Mouse (Mus musculus) heart, embryonic 14.5 days (tissue): ENCODE results near the gene Gm28308. TPM values are rescaled to one million over a fixed set of nuclear protein-coding genes. Genes with fewer than 3 reads are reported as not detected.

Experiments
- ATAC-seq: fragments of 200-750 bp; cut with Nextera tagmentation; 2 replicates; pipeline ENCODE4 v1.8.0; 2017; ENCODE audit warnings: low read depth, moderate TSS enrichment; ENCODE audit not compliant: insufficient number of reproducible peaks, insufficient read depth, low FRiP score
- H3K27ac ChIP-seq, 2 experiments: fragments of 200-500 bp in 1 of 2; fragments of 300-500 bp in 1 of 2; sonication (generic) in 1 of 2; replicated peaks in 1 of 2; 2 replicates each; pipeline ENCODE4 v1.5.1; 2012 to 2014; ENCODE audit warnings: low read depth in 2 of 2, low read length in 2 of 2, control low read depth in 1 of 2, mild to moderate bottlenecking in 1 of 2, mixed read lengths in 1 of 2; ENCODE audit not compliant: control insufficient read depth in 1 of 2, insufficient read depth in 1 of 2
- H3K27me3 ChIP-seq: fragments of 300-500 bp; sonication (generic); 2 replicates; pipeline ENCODE4 v1.6.1; 2014; ENCODE audit warnings: mild to moderate bottlenecking, low read length, control low read depth; ENCODE audit not compliant: control insufficient read depth, insufficient read depth
- H3K36me3 ChIP-seq: fragments of 300-500 bp; sonication (generic); 2 replicates; pipeline ENCODE4 v1.6.1; 2014; ENCODE audit warnings: mild to moderate bottlenecking, control low read depth, low read length, mixed read lengths; ENCODE audit not compliant: control insufficient read depth, insufficient read depth
- H3K4me1 ChIP-seq, 2 experiments: fragments of 200-500 bp in 1 of 2; fragments of 300-500 bp in 1 of 2; sonication (generic) in 1 of 2; 2 replicates each; pipeline ENCODE4 v1.6.1; 2012 to 2014; ENCODE audit warnings: low read length in 2 of 2, control low read depth in 1 of 2, mixed read lengths in 1 of 2; ENCODE audit not compliant: control insufficient read depth in 2 of 2, insufficient read depth in 2 of 2
- H3K4me2 ChIP-seq: fragments of 300-500 bp; sonication (generic); 2 replicates; pipeline ENCODE4 v1.6.1; 2014; ENCODE audit warnings: mild to moderate bottlenecking, low read length
- H3K4me3 ChIP-seq, 2 experiments: fragments of 200-500 bp in 1 of 2; fragments of 300-500 bp in 1 of 2; sonication (generic) in 1 of 2; 2 replicates each; pipeline ENCODE4 v1.5.1; 2012 to 2014; ENCODE audit warnings: low read length in 2 of 2, mild to moderate bottlenecking in 2 of 2, control low read depth in 1 of 2, low read depth in 1 of 2, moderate library complexity in 1 of 2; ENCODE audit not compliant: control insufficient read depth in 1 of 2, insufficient read depth in 1 of 2
- H3K9ac ChIP-seq: fragments of 300-500 bp; sonication (generic); 2 replicates; pipeline ENCODE4 v1.6.1; 2014; ENCODE audit warnings: mild to moderate bottlenecking, low read length
- H3K9me3 ChIP-seq: fragments of 300-500 bp; sonication (generic); 2 replicates; pipeline ENCODE4 v1.6.1; 2016; ENCODE audit warnings: low read length, control low read depth; ENCODE audit not compliant: control insufficient read depth
- WGBS: fragments of 180-500 bp; shearing (Covaris S2); extraction: QIAGEN DNeasy Blood & Tissue Kit; methylation state at CpG from one replicate; pipeline ENCODE4 v1.1.7; 2014; 5-methylcytosine and 5-hydroxymethylcytosine counted together
- polyA plus RNA-seq: library from polyadenylated mRNA; unstranded; fragments of >200 nt; fragmentation: Nextera tagmentation; extraction: Ambion mirVana; gene quantifications from 2 replicates; pipeline ENCODE4 v1.2.1, GENCODE M21; 2014

The Gm28308 gene
- polyA plus RNA-seq, 1 experiment from 2014 or later: not detected

DNA sequence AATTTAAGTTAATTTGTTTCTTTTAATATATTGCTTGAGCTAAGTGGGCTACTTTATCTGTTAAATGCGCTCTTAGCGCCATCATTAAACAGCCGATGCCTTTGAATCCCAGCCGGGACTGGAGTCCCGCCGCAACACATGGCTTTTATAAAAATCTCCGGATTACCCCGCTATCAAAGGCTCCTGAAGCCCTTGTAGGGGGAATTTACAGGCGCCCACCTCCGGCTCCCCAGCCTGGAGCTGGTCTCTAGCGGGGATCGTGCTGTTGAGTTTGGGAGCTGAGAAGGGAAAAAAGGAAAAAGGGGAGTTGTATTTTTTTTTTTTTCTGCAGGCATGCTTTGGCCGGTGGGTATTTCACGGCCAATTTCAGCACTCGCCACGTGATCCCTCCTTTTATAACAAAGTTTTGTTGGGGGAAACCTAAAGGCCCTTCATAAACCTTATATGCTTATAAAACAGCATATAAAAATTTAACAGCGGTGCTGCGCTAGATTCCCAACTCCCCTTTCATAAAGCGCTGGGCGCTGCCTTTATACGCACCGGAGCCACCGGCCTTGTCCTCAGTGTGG lies 31.4 kb upstream of the Gm28308 start:
- H3K4me1 ChIP-seq: peaks cover 3 to 6% of the 10 kb centered on the region in 2 experiments; a peak in 2 of 4 replicates
- H3K9ac ChIP-seq: no peak overlapping the region
- no peaks in the 10 kb centered on the region for H3K36me3 ChIP-seq
- peak overlapping the region; percentile 33; the same call in 1 of the 2 replicates for H3K4me2 ChIP-seq
- H3K4me3 ChIP-seq: peak overlapping the region in 1 of 2 experiments; percentile 15; a peak in 1 of 4 replicates
- no peak for ATAC-seq
- no peak overlapping the region for H3K27ac ChIP-seq
- peaks cover 100% of the 10 kb centered on the region for H3K27me3 ChIP-seq
- H3K9me3 ChIP-seq: no peaks in the 10 kb centered on the region
- 2% methylated on average over 23 of the region's 23 CpGs for WGBS

DNA sequence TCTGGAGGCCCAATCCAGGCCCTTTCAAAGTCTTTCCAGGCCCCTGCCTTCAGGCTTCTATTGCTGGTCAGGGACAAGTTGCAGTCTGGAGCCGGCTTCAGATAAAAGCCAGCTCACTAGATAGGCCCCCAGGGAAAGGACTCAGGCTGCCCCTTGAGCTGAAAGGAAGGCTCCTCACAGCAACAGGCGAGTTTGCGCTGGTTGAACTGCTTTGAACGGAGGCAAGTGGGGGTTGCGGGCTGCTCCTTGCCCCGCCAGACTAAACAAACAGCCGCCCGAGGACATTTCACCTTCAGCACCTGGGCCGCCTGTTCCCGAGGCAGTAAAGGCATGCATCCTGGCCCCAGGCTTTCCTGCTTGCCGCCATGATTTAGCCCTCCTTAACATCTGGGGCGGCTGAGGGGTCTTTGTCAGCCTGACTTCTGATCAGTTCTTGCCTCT lies 30.6 kb upstream of the Gm28308 start:
- H3K9ac ChIP-seq: no peak overlapping the region
- H3K27ac ChIP-seq: no peak overlapping the region
- ATAC-seq: no peak
- no peak overlapping the region for H3K4me2 ChIP-seq
- H3K4me3 ChIP-seq: no peak overlapping the region
- under 1% methylated on average over 12 of the region's 12 CpGs for WGBS
- H3K9me3 ChIP-seq: no peaks in the 10 kb centered on the region
- H3K4me1 ChIP-seq: peaks cover 3 to 6% of the 10 kb centered on the region in 2 experiments; a peak in 2 of 4 replicates
- H3K27me3 ChIP-seq: peaks cover 99% of the 10 kb centered on the region
- H3K36me3 ChIP-seq: no peaks in the 10 kb centered on the region

DNA sequence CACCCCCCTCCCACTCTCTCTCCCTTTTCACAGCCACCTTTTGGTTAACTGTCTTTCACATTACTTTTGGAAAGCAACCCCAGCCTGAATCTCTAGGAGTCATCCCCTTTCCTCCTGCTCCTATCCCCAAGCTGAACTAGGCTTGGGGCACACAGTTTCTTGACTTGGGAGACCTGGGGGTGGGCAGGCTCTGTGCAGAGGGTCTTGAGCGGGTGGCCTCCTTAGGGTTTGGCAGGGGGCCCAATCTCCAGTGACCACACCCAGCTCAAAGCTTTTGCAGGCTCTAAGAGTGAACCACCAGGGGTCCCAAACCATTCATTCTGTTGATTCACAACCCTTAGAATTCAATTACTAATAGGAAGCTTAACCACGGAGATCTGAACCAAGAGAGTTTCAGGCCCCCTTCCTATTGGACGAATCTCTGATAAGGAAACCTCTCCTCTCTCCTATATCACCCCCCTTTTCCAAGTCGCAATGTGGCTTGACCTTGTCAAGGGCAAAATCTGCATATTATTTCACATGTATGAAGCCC lies 29.7 kb upstream of the Gm28308 start:
- Histone ChIP-seq H3K4me3 (no peak overlapping the region), H3K9me3 (no peaks in the 10 kb centered on the region), H3K36me3 (no peaks in the 10 kb centered on the region), H3K27ac (no peak overlapping the region), H3K4me1 (peaks cover 3 to 6% of the 10 kb centered on the region in 2 experiments; a peak in 2 of 4 replicates), H3K4me2 (no peak overlapping the region), H3K9ac (no peak overlapping the region), H3K27me3 (peaks cover 99% of the 10 kb centered on the region)
- ATAC-seq: no peak
- WGBS: 6% methylated on average over 4 of the region's 4 CpGs

- Histone ChIP-seq H3K36me3 (no peaks in the 10 kb centered on the region), H3K4me2 (no peak overlapping the region), H3K4me3 (no peak overlapping the region), H3K27me3 (peaks cover 99% of the 10 kb centered on the region), H3K4me1 (peaks cover 3 to 6% of the 10 kb centered on the region in 2 experiments; a peak in 2 of 4 replicates), H3K9ac (no peak overlapping the region), H3K9me3 (no peaks in the 10 kb centered on the region), H3K27ac (no peak overlapping the region)
- no peak; the same call in 1 of the 2 replicates for ATAC-seq
- 4% methylated on average over 9 of the region's 9 CpGs for WGBS
Observed at GRCm38 (mm10) chr6:52241001-52241621, 28.0 kb upstream of the Gm28308 start.

DNA sequence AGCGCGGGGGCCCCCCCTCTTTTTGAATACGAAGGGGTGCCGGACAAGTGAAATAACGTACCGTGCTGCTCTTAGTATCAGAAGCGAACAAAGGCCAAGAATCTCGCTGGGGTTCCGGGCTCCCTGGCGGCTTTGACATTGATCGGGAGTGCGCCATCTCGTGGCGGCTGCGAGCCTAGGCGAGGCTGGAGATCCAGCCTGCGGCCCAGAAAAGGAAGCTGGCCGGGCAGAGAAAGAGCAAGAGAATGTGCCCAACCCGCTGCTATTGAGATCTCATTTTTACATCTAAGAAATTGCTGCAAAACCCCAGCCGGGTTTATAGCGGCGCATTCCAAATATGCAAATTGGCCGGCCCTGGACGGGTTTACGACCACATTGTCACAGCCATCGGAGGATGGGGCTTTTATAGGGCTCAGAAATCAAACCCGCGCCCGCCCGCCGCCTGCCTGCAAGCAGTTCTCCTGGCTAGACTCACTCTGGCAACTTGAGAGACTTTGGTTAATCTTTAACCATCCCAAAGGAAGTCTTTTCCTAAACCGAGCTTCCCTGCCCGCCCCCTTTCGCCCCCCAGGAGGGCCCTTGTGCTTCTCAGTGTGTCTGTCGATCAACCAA lies 27.4 kb upstream of the Gm28308 start, which contains the start of gene Hoxa10:
Gene Hoxa10 (minus strand): TSS at position 466 of the 612 bp plus-strand sequence.
- ATAC-seq: no peak
- Histone ChIP-seq H3K9ac (no peak within 1 kb of the TSS), H3K4me2 (peak within 1 kb of the TSS; percentile 47), H3K4me1 (peaks cover 3 to 6% of the 10 kb centered on the region in 2 experiments; a peak in 2 of 4 replicates), H3K9me3 (no peaks in the 10 kb centered on the region), H3K36me3 (no peaks in the 10 kb centered on the region), H3K27ac (no peak within 1 kb of the TSS), H3K27me3 (peaks cover 99% of the 10 kb centered on the region), H3K4me3 (peak within 1 kb of the TSS; percentile 10 to 15; a peak in 2 of 4 replicates)
- WGBS: under 1% methylated on average over 35 of the region's 35 CpGs

DNA sequence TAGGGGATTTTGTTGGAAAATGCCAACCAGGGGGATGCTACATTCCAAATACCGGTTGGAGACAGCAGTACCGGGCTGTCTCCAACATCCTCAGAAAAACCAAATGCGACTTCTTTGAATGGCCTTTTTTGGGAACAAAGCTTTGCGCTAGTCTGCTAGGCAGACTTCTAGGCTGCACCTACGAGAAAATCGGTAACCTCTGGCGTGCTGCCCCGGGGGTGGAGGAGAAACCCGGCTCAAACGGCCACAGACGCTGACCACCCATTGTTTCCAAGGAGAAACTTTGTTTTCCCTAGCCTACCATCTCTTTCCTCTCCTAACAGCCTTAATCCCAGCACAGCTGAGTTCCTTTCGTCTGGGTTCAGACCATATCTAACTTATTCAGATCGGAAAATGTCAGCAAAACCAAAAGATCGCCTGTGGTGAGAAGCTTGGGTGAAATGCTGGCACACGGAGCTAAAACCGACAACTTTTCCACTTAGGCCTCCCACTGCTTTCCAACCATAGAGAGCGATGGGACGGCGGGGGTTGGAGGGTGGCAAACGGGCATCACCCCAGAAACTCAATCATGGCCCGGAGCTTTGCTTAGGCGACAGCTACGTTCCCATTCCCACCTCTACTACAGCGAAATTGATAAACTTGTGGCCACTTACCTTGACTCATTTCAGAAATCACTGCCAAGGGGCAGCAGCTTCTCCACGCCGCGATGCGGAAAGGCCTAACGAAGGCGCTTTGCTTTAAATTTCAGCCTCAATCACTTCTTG lies 26.7 kb upstream of the Gm28308 start:
- peaks cover 99% of the 10 kb centered on the region for H3K27me3 ChIP-seq
- ATAC-seq: no peak
- H3K9ac ChIP-seq: no peak overlapping the region
- peak overlapping the region; percentile 47 for H3K4me2 ChIP-seq
- peak overlapping the region; percentile 10 to 15; a peak in 2 of 4 replicates for H3K4me3 ChIP-seq
- no peak overlapping the region for H3K27ac ChIP-seq
- whole genome bisulfite sequencing: 3% methylated on average over 30 of the region's 30 CpGs
- H3K4me1 ChIP-seq: peaks cover under 1 to 3% of the 10 kb centered on the region in 2 experiments; a peak in 2 of 4 replicates
- no peaks in the 10 kb centered on the region for H3K9me3 ChIP-seq
- H3K36me3 ChIP-seq: no peaks in the 10 kb centered on the region

GRCm38 (mm10) chr6:52238976-52239375 lies 25.8 kb upstream of the Gm28308 start:
- Histone ChIP-seq H3K4me3 (no peak overlapping the region), H3K36me3 (no peaks in the 10 kb centered on the region), H3K27me3 (peaks cover 100% of the 10 kb centered on the region), H3K9me3 (no peaks in the 10 kb centered on the region), H3K4me1 (peaks cover 0 to 3% of the 10 kb centered on the region in 2 experiments; a peak in 2 of 4 replicates), H3K9ac (no peak overlapping the region), H3K4me2 (no peak overlapping the region), H3K27ac (no peak overlapping the region)
- WGBS: 3% methylated on average over 7 of the region's 7 CpGs
- ATAC-seq: no peak
